Mouse (Mus musculus) cortical plate, adult 2 months (tissue): ENCODE measurements around the gene Stab2. TPM values are rescaled to one million over a fixed set of nuclear protein-coding genes. Genes with fewer than 3 reads are reported as not detected.

Source experiments
- H3K27ac ChIP-seq: fragments of 200-500 bp; 2 replicates; pipeline ENCODE4 v1.5.1; 2012; ENCODE audit warnings: low read length, control low read depth, inconsistent platforms; ENCODE audit not compliant: insufficient read depth
- H3K4me1 ChIP-seq: fragments of 200-500 bp; 2 replicates; pipeline ENCODE4 v1.6.1; 2011; ENCODE audit warnings: low read length; ENCODE audit not compliant: control insufficient read depth, insufficient read depth
- H3K4me3 ChIP-seq: fragments of 200-500 bp; 2 replicates; pipeline ENCODE4 v1.5.1; 2011; ENCODE audit warnings: mild to moderate bottlenecking, low read length, control low read depth; ENCODE audit not compliant: insufficient read depth
- CTCF ChIP-seq: fragments of 200-500 bp; IDR thresholded peaks from 2 replicates; pipeline ENCODE4 v1.5.1; 2011; ENCODE audit warnings: mild to moderate bottlenecking, control low read depth, low read length; ENCODE audit not compliant: insufficient read depth; ENCODE audit errors: extremely low read depth
- POLR2A ChIP-seq: fragments of 200-500 bp; IDR thresholded peaks from 2 replicates; pipeline ENCODE4 v1.6.1; 2011; ENCODE audit warnings: mild to moderate bottlenecking, low read length, control low read depth; ENCODE audit not compliant: insufficient read depth; ENCODE audit errors: extremely low read depth
- polyA plus RNA-seq: library from polyadenylated mRNA; depleted of rRNA; stranded (reverse); fragments of >200 nt; gene quantifications from 2 replicates; pipeline ENCODE4 v1.2.3, GENCODE M21; 2012; rRNA removed

The Stab2 gene
- polyA plus RNA-seq: 0.23 and 0.25 TPM in 2 replicates

DNA sequence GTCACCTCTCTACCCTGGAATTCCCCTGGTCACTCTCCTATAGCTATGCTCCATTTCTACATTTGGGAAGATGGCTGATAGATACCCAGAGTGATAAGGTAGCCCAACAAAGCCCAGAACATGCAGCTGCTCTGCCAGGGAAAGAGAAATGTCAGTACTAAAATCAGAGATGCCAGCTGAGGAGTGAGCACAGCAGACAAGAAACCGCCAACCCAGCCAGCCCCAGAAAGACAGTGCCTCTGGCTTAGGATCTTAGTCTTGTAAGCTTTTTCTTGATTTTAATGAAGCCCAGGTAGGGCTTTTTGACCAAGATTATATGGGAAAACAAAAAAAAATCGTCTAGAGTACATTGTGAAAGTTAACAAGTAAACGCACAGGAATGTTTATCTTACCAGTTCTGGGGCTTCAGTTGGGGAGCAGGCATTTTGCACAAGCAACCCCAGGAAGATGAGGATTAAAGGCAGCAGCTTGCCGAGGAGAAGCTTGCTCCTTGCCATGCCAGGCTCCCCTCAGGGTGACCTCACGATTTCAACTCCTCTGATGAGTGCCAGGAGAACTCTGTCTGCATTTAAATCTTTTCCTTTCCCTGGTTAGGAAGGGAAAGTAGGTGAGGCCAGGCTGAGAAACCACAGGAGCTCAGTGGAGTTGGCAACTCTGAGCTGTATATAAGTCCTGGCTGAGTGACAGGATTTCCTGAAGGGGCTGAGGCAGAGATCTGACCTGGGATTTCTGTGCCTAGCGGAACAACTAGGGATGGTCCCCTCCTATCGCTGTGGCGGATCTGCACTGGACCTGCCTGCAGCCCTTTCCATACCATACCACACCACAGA lies at the start of gene Stab2:
Gene Stab2, minus strand, starts transcription at position 641 of the 830 bp plus-strand sequence.
- TF ChIP-seq POLR2A (no peak), CTCF (no peak)
- Histone ChIP-seq H3K27ac (no peak within 1 kb of the TSS), H3K4me3 (no peak within 1 kb of the TSS), H3K4me1 (no peaks in the 10 kb centered on the region; the same call in 1 of the 2 replicates)

DNA sequence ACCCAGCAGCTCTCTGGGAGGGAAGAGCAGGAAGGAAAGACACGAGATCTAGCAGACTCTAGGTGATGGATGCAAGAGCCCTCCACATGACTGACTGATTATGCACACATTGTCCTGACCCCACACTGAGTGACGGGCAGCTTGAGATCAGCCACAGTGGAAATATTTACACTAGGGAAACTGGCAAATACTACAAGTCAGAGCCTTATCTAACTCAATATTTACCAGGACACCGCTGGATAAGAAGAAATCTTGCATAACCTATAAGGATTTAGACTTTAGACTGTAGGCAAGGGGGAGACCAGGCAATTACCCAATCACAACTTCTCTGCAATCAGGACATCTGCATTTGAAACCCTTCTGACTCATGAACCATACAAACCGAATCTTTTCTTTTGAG lies 43.9 kb upstream of the Stab2 start:
- Histone ChIP-seq H3K4me1 (no peaks in the 10 kb centered on the region), H3K27ac (no peak overlapping the region), H3K4me3 (no peak overlapping the region)
- no peak for TF ChIP-seq CTCF
- TF ChIP-seq POLR2A: no peak

DNA sequence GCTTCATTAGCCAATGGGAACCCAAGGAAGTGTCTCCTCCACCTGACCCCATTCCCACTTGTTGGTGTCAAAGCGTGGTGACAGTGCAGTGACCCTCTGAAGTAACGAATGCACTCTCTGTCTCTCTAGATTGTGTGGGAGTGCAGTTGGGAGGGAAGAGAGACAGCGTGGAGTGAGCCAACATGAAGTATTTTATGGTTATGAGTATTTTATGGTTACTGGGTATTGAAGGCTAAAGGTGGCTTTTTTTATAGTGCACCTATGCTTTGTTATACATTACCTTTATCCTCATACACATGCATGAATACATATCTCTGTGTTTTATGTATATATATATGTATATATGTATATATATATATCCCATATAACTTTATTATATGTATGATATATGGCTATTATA lies 41.4 kb upstream of the Stab2 start:
- no peak overlapping the region for H3K27ac ChIP-seq
- no peak overlapping the region for H3K4me3 ChIP-seq
- H3K4me1 ChIP-seq: no peaks in the 10 kb centered on the region
- TF ChIP-seq POLR2A: no peak
- TF ChIP-seq CTCF: no peak

DNA sequence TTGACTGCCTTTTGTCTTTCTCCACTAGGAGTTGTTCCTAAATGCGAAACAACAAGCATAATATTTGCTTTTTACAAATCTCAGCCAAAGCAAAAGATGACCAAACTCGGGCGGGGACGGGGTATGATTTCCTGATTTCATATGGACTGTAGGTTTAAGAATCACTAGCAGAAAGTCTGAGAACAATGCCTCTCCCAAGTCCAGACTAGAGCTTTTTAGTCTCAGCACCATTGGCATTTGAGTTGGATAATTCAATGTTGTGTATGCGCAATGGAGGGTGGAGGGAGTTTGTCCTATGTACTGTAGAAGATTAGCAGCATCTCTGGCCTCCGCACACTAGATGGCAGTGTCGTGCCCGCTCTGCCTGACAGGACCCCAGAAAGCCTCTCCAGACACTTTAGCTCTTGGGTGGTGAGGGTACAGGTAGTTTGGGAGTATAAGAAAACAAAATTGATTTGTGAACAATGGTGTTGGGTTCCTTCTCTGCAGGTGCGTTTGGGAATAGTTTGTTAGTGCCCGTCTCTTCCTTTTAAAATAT lies 39.2 kb upstream of the Stab2 start:
- H3K4me1 ChIP-seq: no peaks in the 10 kb centered on the region
- H3K27ac ChIP-seq: no peak overlapping the region
- no peak overlapping the region for H3K4me3 ChIP-seq
- TF ChIP-seq CTCF: no peak
- no peak for TF ChIP-seq POLR2A

DNA sequence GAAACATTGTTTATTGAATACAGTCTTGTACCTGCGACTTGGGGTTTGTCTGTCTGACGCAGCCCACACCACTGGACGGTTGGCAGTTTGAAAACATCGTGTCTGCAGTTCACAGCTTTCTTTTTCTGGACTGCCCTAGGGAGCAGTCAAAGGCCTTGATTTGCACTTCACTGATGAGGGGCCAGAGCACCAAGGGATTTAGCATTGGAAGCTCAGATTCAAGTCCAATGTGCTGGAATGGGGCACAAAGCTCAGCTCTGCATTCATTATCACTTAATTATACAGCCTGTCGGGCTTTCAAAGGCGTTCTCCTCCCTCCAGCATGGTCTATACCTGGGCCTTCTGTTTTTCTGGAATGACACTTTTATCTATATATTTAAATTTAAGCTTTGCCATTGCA lies 38.6 kb upstream of the Stab2 start:
- Histone ChIP-seq H3K27ac (no peak overlapping the region), H3K4me3 (no peak overlapping the region), H3K4me1 (no peaks in the 10 kb centered on the region)
- TF ChIP-seq CTCF: no peak
- TF ChIP-seq POLR2A: no peak

DNA sequence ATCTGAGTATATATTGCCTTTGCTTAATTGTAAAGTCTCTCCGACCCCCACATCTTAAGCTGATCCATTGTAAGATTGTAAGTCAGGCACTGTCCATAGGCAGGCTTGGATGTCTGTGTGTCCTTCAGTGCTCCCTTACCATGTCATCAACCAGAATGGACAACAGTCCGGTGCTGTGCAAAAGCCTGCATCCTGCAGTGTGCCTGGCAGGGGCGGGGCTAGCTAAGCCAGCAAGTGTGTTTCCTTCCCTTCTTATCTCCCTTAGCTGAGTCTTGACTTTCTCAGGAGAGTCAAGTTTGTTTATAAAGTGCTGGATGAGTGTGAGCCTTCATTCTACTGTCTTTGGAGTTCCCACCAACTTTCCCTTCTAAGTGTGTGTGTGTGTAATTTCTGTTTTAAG lies 37.4 kb upstream of the Stab2 start:
- Histone ChIP-seq H3K4me3 (no peak overlapping the region), H3K27ac (no peak overlapping the region), H3K4me1 (no peaks in the 10 kb centered on the region)
- TF ChIP-seq CTCF: no peak

DNA sequence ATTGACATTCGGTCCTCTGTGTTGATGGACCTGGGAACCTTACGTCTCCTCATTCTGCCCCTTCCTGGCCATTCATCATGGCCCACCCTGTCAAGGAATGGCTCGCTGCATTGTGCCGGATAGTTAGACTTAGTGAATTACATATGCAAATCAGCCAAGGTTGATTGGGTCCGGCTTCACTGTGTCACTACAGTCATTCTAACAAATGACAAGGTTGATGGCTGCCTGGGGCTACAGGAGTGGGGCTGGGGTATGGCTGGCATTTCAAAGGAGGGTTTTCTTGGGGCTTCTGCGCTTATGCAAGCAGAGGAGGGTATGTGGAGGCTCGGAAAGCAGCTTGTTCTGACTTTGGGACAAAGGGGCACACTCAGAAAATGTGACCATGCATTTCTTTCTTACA lies 33.4 kb upstream of the Stab2 start:
- no peaks in the 10 kb centered on the region for H3K4me1 ChIP-seq
- no peak overlapping the region for H3K27ac ChIP-seq
- H3K4me3 ChIP-seq: no peak overlapping the region
- TF ChIP-seq POLR2A (no peak), CTCF (no peak)

DNA sequence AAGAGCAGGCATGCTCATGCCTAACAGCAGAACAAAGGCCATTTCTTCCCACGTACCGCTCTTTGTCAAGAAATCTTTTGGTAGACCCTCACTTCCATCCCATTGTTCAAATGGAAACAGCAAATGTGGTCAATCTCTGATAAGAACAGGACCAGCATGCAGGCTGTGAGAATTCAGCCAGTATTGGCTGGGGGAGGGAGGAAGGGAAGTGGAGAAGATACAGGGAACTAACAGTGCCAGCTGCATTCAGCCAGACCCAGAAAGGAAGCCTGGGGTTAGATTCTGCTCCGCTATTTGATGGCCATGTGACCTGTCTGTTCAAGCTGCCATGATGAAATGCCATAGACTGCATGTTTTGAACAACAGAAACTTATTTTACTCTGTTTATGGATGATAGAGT lies 32.0 kb upstream of the Stab2 start:
- no peak overlapping the region for H3K27ac ChIP-seq
- no peaks in the 10 kb centered on the region for H3K4me1 ChIP-seq
- TF ChIP-seq POLR2A (no peak), CTCF (no peak)
- H3K4me3 ChIP-seq: no peak overlapping the region

DNA sequence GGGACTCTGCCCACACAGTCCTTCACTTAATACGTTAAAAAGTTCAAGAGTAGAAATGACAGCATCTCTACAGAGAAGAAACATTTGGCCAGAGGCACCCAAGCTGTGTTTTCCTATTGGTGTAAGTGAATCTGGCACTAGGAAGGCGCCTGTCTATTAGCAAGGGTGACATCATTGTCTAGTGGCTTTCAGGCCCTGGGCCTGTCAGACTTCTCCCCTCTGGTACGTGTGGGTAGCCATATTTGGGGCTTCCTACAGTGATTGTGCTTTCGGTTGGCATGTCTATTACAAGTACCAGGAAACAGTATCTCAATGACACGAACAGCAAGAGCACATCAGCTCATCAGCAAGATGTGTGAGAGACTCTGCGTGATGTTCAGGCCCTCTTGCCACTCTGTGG lies 31.5 kb upstream of the Stab2 start:
- Histone ChIP-seq H3K4me3 (no peak overlapping the region), H3K4me1 (no peaks in the 10 kb centered on the region), H3K27ac (no peak overlapping the region)
- no peak for TF ChIP-seq POLR2A
- TF ChIP-seq CTCF: no peak

DNA sequence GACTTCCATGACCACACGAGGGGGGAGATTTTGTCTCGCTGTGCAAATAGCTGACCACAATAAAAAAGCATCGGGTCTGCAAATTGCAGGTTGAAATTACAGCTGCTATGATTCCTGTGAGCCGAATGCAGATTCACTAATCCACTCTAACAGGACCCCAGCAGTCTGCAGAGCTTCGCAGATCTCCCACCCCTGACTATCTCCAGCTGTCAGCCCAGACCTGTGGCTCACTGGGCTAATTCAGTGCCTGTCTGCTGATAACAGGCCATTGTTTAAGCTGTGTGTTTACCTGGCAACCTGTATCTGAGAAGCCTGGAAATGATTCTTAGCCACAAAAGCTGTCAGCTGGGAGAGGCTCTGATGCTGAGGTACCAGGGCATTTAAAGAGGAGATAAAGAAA lies 29.2 kb upstream of the Stab2 start:
- Histone ChIP-seq H3K4me3 (no peak overlapping the region), H3K4me1 (no peaks in the 10 kb centered on the region), H3K27ac (no peak overlapping the region)
- TF ChIP-seq CTCF: no peak
- no peak for TF ChIP-seq POLR2A
